Mouse (Mus musculus) T-cell, adult 66 days (primary cell): Measurements from ENCODE around the gene Irf8. TPM values are rescaled to one million over a fixed set of nuclear protein-coding genes. Genes with fewer than 3 reads are reported as not detected.

Source experiments
- total RNA-seq, 2 experiments: library from RNA; stranded (reverse); gene quantifications; 3 replicates in 1 of 2; 4 replicates in 1 of 2; pipeline ENCODE4 v1.2.4; 2023

Irf8 gene
- total RNA-seq: 10 to 100 TPM; 12.6 to 27.7 TPM

DNA sequence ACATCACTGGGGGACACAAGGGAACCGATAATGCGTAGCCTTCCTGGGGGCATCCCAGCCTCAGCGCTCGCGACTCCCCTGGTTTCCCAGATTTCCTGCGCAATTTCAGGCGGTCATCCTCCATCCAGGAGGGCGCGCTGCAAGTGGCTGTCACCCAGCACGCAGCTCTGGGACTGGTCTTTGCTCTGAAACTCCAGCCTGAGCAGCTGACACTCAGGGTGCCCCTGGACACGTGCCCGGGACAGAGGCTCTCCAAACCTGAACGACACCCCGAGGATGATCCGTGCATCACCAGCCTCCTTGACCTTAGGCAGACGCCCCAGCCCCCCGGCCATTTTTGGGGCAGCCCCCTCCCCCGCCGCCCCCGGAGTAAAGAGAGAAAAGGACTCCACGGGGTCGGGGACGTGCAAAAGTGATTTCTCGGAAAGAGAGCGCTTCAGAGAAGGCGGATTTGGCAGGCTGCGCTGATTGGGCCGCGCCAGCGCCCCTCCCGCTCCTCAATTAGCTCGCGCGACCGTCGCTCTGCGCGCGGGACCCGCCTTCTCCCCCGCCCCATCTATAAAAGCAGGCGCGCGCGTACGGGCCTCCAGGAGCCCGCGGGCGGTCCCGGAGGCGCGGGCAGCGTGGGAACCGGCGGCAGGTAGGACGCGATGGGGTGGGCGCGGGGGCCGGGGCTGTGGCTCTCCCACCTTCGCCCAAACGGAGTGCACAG is at the start of gene Irf8:
Gene Irf8, plus strand, starts transcription at position 589 of the 712 bp plus-strand sequence.

Other genes starting within 250 kb of the Irf8 start
- 1 to 10 TPM; 3.2 to 6.7 TPM for gene Gins2, start 147.1 kb upstream of the Irf8 start, total RNA-seq
- not detected for gene 1190005I06Rik, start 88.7 kb upstream of the Irf8 start, total RNA-seq
- not detected for gene Gm27021, start 68.3 kb upstream of the Irf8 start, total RNA-seq
- 100 to 1,000 TPM; 422 to 452 TPM for gene Cox4i1, start 68.1 kb upstream of the Irf8 start, total RNA-seq
- 10 to 100 TPM; 29.5 to 31.3 TPM for gene Emc8, start 67.8 kb upstream of the Irf8 start, total RNA-seq